Mouse (Mus musculus) cerebellum, adult 8-10 months (tissue): ENCODE results near the gene Pmel.

Experiments used
- DNase-seq: peaks from one replicate; pipeline ENCODE4 v3.0.0; 2022

The Pmel gene

DNA sequence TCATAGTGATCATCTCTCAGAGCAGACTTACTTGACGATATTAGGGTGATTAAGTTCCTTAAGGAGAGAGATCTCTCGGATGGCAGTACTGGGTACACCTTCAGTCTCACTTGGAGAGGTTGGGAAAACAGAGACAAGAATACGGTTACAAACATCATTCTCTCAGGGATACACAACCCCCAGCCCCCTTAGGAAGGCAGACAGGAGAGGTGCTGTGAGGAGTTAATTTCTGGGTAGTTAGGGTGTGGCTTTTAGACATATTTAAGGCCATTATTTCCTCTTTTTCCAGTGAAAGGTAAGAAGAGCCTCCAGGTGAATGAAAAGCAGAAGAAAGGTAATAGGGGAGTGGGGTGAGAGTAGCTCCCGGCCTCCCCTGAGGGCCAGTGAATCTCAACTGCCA lies at the start of gene Pmel:
TSS of gene Pmel (plus strand) at position 301 of the 400 bp plus-strand sequence.
- DNase-seq, result no peak

DNA sequence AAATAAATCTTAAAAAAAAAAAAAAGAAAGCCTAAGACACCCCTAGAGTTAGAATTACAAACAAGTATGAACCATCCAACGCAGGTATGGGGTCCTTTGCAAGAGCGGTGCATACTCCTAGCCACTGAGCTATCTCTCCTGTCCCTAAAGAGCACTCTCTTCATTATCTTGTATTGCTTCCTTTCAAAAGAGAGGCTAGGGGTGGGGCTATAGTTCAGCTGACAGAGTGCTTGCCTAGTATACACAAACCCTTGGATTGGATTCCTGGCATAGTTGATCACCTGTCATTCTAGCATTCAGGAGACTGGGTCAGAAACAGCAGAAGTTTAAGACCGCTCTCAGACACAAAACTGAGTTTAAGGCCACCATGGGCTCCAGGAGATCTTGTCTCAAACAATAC lies 48.7 kb upstream of the Pmel start:
- DNase-seq, result no peak

DNA sequence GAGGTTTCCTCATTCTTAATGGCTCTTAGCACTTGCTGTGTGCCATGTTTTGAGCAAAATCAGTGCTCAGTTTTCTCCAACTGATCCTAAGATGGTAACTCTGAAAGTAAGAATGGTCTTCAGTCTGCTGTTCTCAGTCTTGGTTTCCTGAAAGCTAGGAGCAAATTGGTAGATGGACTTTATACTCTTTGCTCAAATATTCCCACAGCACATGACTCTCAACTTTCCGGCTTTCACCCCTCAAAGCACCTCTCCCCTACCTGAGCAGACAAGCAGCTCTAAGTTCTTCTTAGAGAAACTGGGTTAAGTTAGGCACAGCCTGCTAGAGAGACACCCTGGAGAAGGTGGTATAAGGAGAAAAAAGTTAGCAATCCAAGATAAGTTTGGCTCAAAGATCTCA lies 47.3 kb upstream of the Pmel start:
- DNase-seq, result no peak

DNA sequence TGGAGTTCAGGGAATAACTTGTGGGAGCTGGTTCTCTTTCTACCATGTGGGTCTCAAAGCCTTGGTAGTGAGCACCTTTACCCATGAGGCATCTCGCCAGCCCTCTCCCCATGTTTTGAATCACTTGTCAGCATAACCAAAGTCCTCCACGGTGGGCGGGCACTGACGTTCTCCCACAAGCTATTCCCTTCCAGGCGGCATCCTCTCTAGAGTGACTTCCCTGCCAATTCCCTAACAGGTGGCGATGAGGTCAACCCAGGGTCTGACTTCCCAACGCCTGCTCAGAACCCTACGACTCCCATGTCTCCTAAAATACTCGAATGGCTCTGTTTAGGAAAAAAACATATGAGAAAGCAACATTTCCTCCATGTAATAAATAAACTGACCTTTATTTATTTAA lies 46.2 kb upstream of the Pmel start:
- no peak for DNase-seq

DNA sequence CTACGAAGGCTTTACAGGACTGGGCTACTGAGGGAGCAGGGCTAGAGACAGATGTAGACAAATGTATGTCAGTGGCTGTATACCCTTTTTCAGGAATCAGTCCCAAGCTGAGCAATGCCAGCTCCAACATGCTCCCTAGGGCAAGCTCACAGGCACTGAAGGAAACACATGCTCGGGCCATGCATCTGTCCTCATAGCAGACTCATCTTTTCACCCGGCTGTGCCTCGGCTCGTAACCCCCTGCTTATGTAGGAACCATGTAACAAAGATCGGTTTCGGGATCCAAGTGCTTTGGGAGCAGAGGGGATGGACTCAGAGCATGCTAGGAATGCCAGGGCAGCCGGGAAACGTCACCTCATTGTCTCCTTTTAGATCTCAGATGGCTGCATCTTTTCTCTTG lies 44.5 kb upstream of the Pmel start:
- DNase-seq, result no peak

DNA sequence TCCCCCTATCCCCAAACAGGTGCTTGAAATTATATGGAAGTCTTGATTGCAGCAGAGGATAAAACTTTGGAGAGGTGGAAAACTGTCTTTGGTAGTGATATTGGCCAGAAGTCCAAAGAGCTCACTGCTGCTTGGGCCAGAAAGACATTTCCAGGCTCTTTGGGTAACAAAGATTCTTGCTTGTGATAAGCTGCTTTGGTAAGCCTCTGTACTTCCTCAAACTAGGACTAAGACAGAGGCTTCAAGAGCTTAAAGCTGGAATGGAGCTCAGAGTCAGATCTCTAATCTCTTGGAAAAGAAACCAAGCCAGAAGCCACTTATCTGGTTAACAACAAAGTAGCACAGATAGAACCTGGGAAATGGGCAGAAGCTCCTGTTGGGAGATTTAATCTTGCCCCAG lies 41.5 kb upstream of the Pmel start:
- DNase-seq, result no peak

DNA sequence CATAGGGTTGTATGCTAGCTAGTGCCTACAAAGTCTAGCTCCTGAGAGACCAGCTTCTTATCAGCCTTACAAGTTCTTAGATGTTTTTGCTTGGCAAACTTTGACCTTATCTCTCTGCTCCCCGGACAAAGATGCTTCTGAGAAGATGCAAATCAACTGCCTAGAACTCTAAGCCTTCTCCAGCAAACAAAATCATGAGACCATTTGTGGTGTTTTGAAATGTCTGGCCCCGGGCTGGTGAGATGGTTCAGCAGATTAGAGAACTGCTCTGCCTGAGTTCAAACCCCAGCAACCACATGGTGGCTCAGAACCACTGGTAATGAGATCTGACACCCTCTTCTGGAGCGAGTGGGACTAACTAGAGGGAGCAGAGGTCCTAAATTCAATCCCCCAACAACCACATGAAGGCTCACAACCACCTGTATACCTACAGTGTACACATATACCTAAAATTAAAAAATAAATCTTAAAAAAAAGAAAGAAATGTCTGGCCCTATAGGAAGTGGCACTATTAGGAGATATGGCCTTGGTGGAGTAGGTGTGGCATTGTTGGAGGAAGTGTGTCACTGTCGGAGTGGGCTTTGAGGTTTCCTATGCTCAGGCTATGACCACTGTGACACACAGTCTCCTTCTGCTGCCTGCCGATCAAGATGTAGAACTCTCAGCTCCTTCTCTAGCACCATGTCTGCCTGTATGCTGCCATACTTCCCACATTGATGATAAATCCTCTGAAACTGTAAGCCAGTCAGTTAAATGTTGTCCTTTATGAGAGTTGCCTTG lies 40.4 kb upstream of the Pmel start:
- DNase-seq, result no peak

DNA sequence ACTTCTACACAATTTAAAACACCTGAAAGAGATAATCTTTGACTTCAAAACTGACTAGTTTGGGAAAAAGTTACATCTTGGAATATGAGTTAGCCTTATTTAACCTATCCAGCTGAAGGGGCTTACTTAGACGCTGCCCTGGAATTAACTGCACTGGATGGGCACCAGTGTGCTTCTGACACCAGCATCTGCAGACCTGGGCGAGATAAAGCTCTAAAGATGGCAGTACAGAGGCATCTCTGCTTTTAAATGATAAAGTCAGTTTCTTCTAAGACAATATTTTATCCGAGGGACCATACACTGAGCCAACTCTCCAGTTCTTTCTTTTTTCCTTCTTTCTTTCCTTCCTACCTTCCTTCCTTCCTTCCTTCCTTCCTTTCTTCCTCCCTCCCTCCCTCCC lies 39.2 kb upstream of the Pmel start:
- DNase-seq, result no peak

DNA sequence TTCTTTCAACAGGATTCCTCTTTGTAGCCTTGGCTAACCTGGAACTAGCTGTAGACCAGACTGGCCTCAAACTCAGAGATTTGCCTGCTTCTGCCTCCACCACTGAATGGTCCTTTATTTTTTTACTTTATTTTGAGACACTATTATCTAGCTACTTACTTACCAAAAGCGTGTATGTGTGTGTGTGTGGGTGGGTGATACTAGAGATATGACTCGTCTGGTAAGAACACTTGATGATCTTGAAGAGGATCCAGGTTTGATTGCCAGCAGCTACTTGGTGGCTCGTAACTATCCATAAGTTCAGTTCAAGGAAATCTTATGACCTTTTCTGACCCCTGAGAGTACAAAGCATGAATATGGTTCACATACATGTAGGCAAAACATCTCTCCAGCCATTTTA lies 38.7 kb upstream of the Pmel start:
- DNase-seq, result no peak

DNA sequence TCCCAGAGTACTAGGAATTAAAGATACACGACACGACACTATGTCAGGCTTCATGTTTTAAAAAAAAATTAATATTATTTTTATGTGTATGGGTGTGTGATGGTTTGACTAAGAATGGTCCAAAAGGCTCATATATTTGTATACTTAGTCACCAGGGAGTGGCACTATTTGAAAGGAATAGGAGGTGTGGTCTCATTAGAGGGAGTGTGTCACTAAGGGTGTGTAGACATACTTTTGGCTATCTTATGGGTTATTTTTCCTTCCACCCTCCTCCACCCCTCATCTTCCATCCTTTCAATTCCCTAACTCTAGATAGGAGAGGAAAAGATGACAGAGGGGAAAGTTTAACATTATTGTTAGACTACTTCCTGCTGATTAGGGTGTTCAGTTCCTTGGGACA lies 38.2 kb upstream of the Pmel start:
- no peak for DNase-seq

DNA sequence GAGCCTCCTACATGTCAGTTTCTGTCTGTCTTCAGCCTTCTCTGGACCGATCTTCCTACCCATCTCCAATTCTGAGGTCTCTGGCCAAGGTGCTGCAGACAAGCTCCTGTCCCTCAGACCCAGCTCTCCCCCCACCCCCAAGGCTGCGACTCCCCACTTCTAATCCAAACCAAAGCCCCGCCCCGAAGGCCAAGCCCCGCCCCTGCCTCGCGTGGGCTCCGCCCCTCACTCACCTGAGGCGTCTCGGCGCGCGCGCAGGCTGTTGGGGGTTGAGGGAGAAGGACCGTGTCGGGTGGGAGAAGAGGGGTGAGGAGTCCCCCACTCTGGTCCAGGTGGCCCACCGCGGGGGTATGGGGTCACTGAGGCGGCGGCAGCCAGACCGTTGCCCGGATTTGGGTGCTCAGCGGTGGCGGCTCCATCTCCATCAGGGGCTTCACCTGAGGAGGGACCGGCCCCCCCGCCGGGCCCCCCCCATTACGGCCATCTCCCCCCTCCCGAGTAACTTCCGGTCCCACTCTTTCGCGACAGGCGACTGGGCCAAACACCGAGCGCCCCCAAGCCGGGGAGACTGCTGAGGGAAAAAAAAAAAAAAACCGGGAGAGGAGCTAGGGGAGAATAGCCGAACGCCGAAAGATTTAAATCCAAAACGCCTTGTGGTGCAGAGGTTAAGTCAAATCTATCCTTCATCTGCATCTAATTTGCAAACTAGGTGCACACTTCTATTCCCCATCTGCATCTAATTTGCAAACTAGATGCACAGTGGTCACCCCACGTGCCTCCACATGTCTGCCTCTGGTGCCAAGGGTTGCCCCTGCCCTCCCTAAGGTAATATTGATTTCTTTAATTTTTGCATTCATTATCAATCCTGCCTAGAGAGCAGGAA lies 35.0 kb upstream of the Pmel start:
- peak; percentile 88 for DNase-seq

DNA sequence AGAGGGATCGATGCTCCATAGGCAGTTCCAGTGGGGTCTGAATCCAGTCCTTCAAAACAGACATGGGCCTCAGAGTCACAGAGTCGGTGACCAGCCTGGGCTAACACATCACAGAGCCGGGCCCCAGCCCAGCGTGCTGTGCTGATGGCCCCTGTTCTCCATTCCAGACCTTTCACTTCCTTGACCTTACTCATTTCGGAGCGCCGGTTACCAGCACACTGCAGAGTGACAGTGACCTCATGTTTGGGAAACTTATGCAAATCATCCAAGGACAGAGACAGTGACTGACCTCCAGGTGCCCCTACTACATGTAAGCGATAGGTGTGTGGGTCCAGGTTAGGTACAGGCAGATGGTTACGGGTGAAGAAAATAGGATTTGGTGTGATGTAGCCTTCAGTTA lies 32.8 kb upstream of the Pmel start:
- no peak for DNase-seq

DNA sequence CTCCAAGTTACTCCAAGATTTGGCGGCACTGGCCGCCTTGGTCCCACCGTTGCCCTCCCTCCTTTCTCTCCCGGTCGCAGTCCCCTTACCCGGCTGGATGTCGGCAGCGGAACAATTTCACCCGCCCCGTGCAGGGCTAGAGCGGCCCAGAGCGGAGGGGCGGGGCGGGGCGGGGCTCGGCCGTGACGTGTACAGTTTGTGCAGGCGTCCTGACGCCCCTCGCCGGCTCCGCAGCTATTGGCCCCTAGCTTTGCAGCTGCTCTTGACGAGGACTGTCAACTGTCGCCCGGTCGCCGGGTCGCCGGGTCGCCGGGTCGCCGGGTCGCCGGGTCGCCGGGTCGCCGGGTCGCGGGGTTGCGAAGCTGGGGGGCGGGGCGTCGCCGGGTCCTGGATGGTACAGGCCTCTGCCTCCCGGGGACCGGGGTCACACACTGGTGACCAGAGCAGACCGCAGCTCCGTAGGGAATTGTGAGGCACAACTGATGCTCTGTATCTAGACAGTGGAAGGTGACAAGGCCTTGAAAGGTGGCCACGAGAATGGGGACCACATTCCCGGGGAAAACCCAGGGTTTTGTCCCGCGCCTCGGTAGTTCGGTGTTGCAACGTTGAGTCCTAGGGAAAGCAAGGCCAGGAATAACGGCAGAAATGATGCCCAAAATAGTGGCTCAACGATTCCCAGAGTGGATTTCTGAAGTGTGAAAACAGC lies 30.1 kb upstream of the Pmel start, which contains the start of gene Suox:
TSS of gene Suox (minus strand) at position 311 of the 706 bp plus-strand sequence.
- peak; percentile 76 for DNase-seq

DNA sequence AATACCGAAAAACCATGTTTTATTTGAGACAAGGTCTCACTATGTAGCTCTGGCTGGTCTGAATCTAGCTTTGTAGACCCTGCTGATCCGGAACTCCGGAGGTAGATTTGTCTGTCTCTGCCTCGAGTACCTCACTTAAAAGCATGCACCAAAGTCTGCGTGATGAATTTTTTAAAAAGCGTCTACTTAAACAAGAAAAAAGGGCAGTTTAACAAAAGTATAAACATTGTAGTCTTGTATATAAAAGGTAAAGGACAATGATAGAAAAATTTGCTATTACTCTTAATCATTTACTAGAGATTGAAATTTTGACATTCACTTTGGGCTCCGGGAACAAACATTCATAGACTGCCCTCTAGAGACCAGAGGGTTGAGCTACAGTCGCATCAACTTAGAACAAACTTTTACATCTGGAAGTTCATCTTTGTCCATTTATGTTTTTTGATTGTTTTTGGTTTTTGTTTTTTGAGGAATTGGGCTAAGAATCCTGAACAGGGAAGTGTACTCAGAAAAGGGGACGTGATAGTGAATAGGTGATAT lies 29.5 kb upstream of the Pmel start:
- DNase-seq, result no peak

DNA sequence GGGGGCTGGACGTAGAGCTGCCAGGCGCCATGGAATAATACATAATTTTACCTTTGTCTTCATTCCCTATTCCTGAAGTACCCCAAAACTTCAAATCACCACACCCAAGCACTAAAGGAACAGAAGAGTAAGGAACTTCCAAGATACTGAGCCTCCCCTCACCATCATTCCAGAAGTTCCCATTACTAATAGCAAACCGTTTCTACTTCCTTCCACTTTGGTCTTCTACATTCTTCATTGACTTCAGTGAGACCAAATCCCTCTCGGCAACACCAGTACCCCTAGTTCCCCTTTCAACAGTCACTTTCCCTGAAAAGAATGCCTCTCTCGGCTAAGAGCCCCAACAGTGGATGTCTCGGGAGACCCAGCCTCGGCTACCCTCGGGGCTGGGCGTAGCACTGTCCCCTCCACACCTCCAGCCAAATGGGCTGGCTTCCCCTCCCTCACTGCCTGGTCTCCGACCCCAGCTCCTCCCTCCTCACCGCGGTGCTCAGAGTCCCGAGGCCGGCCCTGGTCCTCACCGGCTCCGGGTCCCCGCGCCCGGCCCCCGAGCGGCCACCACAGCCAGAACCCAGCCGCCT lies 8.5 kb upstream of the Pmel start:
- DNase-seq, result no peak

DNA sequence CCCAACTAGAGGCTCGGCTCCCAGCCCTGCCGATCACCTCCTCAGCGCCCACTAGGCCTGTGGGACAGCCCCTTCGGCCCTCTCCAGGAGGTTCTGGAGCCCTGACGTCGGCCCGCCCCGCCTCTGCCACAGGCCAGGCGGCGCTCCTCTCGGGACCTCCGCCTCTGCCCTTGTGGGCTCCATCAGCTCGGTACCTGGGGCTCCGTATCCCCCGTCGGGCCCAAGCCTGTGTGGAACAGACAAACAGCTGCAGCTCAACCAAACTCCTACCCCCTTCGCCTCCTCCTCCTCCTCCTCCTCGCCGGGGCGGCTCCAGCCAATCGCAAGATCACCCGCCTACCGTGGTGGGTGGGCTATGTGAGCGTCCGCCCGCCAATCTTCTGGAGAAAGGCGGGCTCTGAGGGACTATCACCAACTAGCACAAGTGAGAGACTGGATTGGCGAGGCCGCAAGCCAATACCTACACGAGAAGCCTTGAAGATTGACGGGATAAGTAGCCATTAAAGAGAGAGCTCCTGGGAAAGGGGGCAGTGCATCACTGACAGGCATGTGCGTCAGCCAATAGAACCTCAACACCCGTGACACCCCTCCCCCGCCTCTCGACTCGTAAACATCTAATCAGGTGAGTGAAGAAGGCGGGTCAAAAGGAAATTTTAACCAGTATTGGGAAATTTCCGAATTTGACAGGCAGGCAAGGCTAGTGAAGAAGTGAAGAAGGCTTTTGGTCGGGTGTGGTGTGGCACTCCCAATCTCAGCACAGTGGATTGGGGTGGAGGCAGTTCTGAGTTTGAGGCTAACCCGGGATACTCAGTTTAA lies 7.8 kb upstream of the Pmel start, which contains the start of gene Rab5b:
TSS of gene Rab5b (minus strand) at position 273 of the 816 bp plus-strand sequence.
- DNase-seq, result peak; percentile 100

DNA sequence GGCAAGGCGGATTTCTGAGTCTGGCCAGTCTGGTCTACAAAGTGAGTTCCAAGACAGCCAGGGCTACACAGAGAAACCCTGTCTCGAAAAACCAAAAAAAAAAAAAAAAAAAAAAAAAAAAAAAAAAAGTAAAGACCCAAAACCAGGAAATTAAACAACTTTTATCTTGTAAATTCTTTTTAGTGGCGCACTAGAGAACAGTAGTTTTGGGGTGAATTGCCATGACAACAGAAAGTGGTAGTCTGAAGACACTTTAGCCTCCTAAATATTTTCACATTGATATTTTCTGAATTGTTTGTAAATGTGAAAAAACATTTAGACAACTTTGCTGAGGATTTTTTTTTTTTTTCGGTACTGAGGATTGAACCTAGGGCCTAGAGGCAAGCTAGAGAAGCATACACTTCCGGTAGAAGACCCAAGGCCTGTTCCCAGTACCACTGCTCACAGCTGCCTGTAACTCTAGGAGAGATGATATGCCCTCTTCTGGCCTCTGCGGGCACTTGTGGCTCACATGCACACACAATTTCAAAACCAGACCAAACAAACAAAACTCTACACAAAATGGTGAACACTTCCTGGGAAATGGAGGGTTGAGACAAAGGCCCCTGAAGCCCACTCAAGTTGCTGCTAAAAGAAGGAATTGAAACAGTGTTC lies 6.8 kb upstream of the Pmel start:
- no peak for DNase-seq

DNA sequence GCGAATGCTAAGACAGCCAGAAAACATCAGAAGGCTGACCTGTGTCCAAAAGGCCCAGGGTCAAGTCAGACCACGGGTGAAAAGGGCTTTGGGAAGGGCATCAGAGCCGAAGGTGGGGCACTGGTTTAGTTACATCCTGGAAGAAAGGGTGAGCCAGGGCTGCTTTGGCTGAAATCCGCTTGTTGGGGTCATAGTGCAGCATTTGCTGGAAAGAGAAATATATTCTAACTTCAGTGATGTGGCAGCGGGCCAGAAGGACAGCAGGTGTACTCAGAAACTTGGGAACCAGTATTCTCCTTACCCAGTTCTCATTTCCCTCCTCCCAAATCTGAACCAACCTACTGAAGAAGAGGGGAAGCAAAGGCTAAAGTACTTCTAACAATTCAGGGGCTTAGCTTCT lies 5.0 kb upstream of the Pmel start:
- DNase-seq, result no peak

DNA sequence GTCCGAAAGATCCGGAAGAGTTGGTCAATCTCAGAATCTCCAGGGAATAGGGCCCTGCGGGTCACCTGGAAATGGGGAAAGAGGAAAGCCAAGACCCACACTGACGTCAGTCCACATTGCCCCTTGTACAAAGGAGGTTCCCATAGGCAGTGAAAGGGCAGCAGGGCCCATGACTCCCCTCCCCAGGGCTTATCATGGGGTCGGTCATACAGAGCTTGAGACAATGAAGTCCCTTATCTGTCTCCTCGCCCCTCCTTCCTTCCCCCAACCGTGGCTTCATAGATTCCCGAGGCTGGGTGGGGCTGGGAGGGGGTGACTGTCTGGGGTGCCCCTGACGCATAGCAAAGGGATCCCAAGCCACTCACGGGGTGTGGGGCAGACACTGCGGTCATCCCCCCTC lies 4.4 kb upstream of the Pmel start:
- no peak for DNase-seq

DNA sequence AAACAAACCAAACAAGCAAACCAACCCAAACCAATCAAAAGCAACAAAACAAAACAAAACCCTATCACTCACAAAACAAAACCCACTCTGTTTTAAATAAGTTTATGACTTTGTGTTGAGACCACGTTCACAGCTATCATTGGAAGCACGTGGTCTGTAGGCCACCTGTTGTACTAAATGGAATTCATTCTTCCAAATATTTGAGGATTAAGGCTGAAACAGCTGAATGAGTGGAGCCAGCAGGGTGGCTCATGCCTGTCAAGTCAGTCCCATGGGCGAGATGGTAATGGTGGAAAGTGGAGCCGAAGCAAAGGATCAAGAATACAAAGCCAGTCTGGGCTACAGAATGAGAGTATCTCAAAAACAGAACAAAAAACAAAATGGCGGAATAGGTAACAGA lies 3.3 kb upstream of the Pmel start:
- no peak for DNase-seq

DNA sequence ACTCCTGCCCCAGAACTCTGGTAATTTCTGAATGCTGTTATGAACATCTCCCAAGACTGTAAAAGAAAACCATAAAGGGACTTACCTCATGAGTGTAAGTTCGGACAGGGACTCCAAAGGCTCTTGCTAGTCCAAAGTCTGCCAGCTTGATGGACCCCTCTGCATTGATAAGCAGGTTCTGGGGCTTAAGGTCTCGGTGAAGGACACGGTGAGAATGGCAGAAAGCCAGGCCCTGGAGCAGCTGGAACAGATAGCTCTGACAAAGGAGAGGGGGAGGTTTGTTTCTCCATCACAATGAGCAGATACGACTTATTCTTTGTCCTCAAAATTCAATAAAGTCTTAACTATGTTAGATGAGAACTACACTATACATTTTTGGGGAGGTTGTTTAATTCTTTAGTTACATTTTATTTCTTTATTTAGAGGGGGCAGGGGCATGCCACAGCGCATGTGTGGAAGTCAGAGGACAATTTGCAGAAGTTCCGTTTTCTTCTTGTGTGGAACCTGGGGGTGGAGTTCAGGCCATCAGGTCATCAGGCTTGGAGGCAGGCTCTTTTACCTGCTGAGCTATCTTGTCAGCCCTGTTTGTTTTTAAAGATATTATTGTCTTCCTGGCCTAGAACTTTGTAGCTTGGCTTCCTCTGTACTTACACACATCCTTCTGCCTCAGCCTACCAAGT lies 1.5 kb upstream of the Pmel start:
- no peak for DNase-seq
